Mouse (Mus musculus) layer of hippocampus, adult 11-12 months (tissue): ENCODE measurements around the gene Itprid1.

Experiments used
- DNase-seq: peaks from one replicate; pipeline ENCODE4 v3.0.0; 2022; ENCODE audit warnings: low spot score

Gene Itprid1

GRCm38 (mm10) chr6:55836650-55837320 is at the start of gene Itprid1:
Gene Itprid1, plus strand, starts transcription at chr6:55836895.
- no peak for DNase-seq

- no peak for DNase-seq
Observed at GRCm38 (mm10) chr6:55789557-55789956, 47.1 kb upstream of the Itprid1 start.

GRCm38 (mm10) chr6:55791852-55792496 is 44.7 kb upstream of the Itprid1 start:
- DNase-seq: no peak

- DNase-seq: peak; percentile 30
Observed at GRCm38 (mm10) chr6:55792536-55792935, 44.2 kb upstream of the Itprid1 start.

- DNase-seq: no peak
Observed at GRCm38 (mm10) chr6:55802686-55803085, 34.0 kb upstream of the Itprid1 start.

- no peak for DNase-seq
Observed at GRCm38 (mm10) chr6:55803357-55803756, 33.3 kb upstream of the Itprid1 start.

GRCm38 (mm10) chr6:55803991-55804680 is 32.6 kb upstream of the Itprid1 start:
- peak; percentile 69 for DNase-seq

- DNase-seq: no peak
Observed at GRCm38 (mm10) chr6:55804681-55805000, 32.1 kb upstream of the Itprid1 start.

GRCm38 (mm10) chr6:55805291-55806137 is 31.2 kb upstream of the Itprid1 start:
- DNase-seq: peak; percentile 22

GRCm38 (mm10) chr6:55806537-55806936 is 30.2 kb upstream of the Itprid1 start:
- peak; percentile 22 for DNase-seq

- DNase-seq: no peak
Observed at GRCm38 (mm10) chr6:55808692-55809091, 28.0 kb upstream of the Itprid1 start.

- peak; percentile 72 for DNase-seq
Observed at GRCm38 (mm10) chr6:55811153-55811552, 25.5 kb upstream of the Itprid1 start.

GRCm38 (mm10) chr6:55812353-55812752 is 24.3 kb upstream of the Itprid1 start:
- no peak for DNase-seq

- DNase-seq: peak; percentile 18
Observed at GRCm38 (mm10) chr6:55814184-55814926, 22.3 kb upstream of the Itprid1 start.

GRCm38 (mm10) chr6:55816911-55817310 is 19.8 kb upstream of the Itprid1 start:
- no peak for DNase-seq

GRCm38 (mm10) chr6:55829722-55830121 is 7.0 kb upstream of the Itprid1 start:
- DNase-seq: no peak

GRCm38 (mm10) chr6:55852589-55852988 is 15.9 kb downstream of the Itprid1 start:
- no peak for DNase-seq

GRCm38 (mm10) chr6:55856085-55856484 is 19.4 kb downstream of the Itprid1 start:
- no peak for DNase-seq

GRCm38 (mm10) chr6:55865206-55865605 is 28.5 kb downstream of the Itprid1 start:
- DNase-seq: peak; percentile 45

- no peak for DNase-seq
Observed at GRCm38 (mm10) chr6:55879356-55879960, 42.8 kb downstream of the Itprid1 start.

GRCm38 (mm10) chr6:55880886-55881285 is 44.2 kb downstream of the Itprid1 start:
- peak; percentile 8 for DNase-seq
